In the genomic region with DNA sequence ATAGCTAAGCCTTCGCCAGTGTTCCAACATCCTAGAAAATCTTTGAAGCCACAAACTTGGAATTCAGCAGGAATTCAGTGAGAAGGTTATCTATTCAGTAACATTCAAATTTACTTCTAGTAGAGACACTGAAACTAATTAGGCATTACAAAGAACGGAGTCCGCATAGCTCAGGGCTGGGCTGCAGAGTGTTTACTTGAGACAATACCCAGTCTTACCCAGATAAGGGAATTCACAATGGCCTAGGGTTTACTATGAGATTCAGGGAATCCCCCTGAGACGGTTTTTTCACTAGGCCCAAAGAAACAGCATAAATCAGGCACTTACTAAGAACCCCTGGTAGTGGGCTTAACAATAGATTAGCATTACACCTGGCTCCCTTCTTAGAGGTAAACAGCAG, we compare ENCODE assay signal across 20 mouse cellular contexts.
DNase-seq lines count a peak whose midpoint lies in the region.
"Had no signal": no experiment of that assay in that cellular context is flagged by ENCODE, and none has a peak within 500 bp of the region (broad histone marks: within the 10 kb centered on the region; RNA-seq: fewer than 3 reads in every experiment).

No protein-coding gene starts in this region.

- DNase-seq in ES-CJ7 (ENCODE audit: low read depth, low spot score) (peak; percentile 85), R1 (ENCODE audit: low read depth, low spot score) (peak; percentile 94), ZHBTc4 (ENCODE audit: low read depth, low spot score) (peak; percentile 83)
- DNase-seq in lung, postnatal 14 days, result no peak
- no peak for DNase-seq in kidney, postnatal 10 days
- no peak for DNase-seq in adrenal gland, adult 18-20 months (ENCODE audit: low spot score in 2 of 2)
- DNase-seq: adrenal gland, adult 2 months; adrenal gland, adult 8-10 months; adrenal gland, postnatal 10 days; adrenal gland, postnatal 14 days; adrenal gland, postnatal 25 days; adrenal gland, postnatal 36 days; B cell, adult 2 months; cerebellum, adult 11 months; cerebellum, adult 11-12 months; cerebellum, adult 18-20 months; cerebellum, adult 2 months; cerebellum, adult 8-10 months; cerebellum, adult 9-10 months; cerebellum, adult 9-11 months had no signal

Comparison
In these comparisons a context has a peak if more than half of its experiments do, and no peak if none do; other contexts are left out.
1. DNase-seq: peak in ES-CJ7 (single experiment), R1 (single experiment) and ZHBTc4 (single experiment); none in lung, postnatal 14 days (single experiment), kidney, postnatal 10 days (single experiment) and adrenal gland, adult 18-20 months (0 of 2).